Mouse (Mus musculus): Measurements from ENCODE around the gene Ybx1.

GRCm38 (mm10) chr4:119333487-119333886 lies 39.1 kb upstream of the Ybx1 start:
- TF ChIP-seq MYOD1 (IDR thresholded peaks at IDR 0.05; ENCODE audit: control insufficient read depth in 1 of 3, insufficient read length in 2 of 3, low read depth in 2 of 3) (no peak), E2F4 (IDR thresholded peaks at IDR 0.05; ENCODE audit: insufficient read depth) (no peak), POLR2A (IDR thresholded peaks at IDR 0.05; ENCODE audit: insufficient read length, low read depth) (no peak), USF1 (IDR thresholded peaks at IDR 0.05; ENCODE audit: low read depth) (no peak), POLR2AphosphoS2 (IDR thresholded peaks at IDR 0.05; ENCODE audit: insufficient read length, low read depth) (no peak), MAX (IDR thresholded peaks at IDR 0.05; ENCODE audit: low read depth) (no peak), CEBPB (IDR thresholded peaks at IDR 0.05; ENCODE audit: insufficient read depth, poor library complexity, severe bottlenecking) (no peak), TCF12 (IDR thresholded peaks at IDR 0.05; ENCODE audit: insufficient read depth, poor library complexity, severe bottlenecking) (no peak), SRF (IDR thresholded peaks at IDR 0.05; ENCODE audit: control insufficient read depth, insufficient read length, low read depth) (no peak), REST (IDR thresholded peaks at IDR 0.05; ENCODE audit: insufficient read depth, insufficient read length) (no peak)
